Mouse (Mus musculus): Measurements from ENCODE around the gene Lrcol1. TPM values are rescaled to one million over a fixed set of nuclear protein-coding genes. Genes with fewer than 3 reads are reported as not detected.

The Lrcol1 gene
- total RNA-seq (2012; rRNA removed) (not detected in 2 replicates), polyA plus RNA-seq (2012; ENCODE audit: insufficient read depth in 1 of 2, insufficient read length in 2 of 2, low read depth in 1 of 2, low replicate concordance in 2 of 2, missing spikeins in 1 of 2) (not detected)

DNA sequence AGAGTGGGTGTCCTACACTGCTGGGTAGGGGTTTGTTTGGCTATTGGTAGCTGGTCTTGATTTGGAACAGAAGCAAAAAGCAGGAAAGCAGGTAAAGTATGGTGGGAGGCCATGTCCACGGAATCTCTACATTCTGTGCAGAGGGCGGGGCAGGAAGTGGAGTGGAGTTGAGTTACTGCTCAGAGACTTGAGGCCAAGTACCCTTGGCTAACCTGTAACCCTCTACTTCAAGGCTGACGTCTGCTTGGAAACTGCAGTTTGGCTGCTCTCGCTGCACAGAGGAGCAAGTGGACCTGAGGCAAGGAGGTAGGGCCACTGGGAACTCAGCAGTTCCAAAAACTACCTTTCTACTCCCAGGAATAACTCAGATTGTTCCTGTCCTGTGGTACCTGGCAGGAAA is at the start of gene Lrcol1:
Lrcol1 (plus strand) TSS at position 207 of the 400 bp plus-strand sequence.
- H3K79me2 ChIP-seq (ENCODE audit: control insufficient read depth, insufficient read depth, low read length, poor library complexity), result no peaks in the 10 kb centered on the region
- H3K27me3 ChIP-seq (ENCODE audit: control insufficient read depth in 1 of 2, insufficient read depth in 2 of 2, low read length in 2 of 2), result no peaks in the 10 kb centered on the region
- DNase-seq (ENCODE audit: low read depth, low spot score), result no peak
- no peak within 1 kb of the TSS for H3K27ac ChIP-seq (ENCODE audit: control insufficient read depth, low read depth, low read length)
- no peak within 1 kb of the TSS for H3K4me3 ChIP-seq (ENCODE audit: control insufficient read depth in 1 of 2, insufficient read depth in 1 of 2, low read depth in 2 of 2, low read length in 2 of 2)
- TF ChIP-seq CHD1 (IDR thresholded peaks at IDR 0.05; ENCODE audit: low read depth, low read length) (no peak), POLR2AphosphoS2 (IDR thresholded peaks at IDR 0.05; ENCODE audit: low read length) (no peak), TBP (IDR thresholded peaks at IDR 0.05; ENCODE audit: low read depth, low read length) (no peak)
- H3K36me3 ChIP-seq (ENCODE audit: control insufficient read depth in 1 of 2, insufficient read depth in 2 of 2, low read length in 2 of 2), result no peaks in the 10 kb centered on the region
- no peak within 1 kb of the TSS for H3K9ac ChIP-seq (ENCODE audit: control insufficient read depth, low read depth, low read length, poor library complexity, severe bottlenecking)
- no peaks in the 10 kb centered on the region for H3K4me1 ChIP-seq (ENCODE audit: control insufficient read depth in 1 of 2, insufficient read depth in 2 of 2, low read length in 2 of 2)
- no peaks in the 10 kb centered on the region for H3K9me3 ChIP-seq (replicated peaks; ENCODE audit: insufficient read depth, low read length)

DNA sequence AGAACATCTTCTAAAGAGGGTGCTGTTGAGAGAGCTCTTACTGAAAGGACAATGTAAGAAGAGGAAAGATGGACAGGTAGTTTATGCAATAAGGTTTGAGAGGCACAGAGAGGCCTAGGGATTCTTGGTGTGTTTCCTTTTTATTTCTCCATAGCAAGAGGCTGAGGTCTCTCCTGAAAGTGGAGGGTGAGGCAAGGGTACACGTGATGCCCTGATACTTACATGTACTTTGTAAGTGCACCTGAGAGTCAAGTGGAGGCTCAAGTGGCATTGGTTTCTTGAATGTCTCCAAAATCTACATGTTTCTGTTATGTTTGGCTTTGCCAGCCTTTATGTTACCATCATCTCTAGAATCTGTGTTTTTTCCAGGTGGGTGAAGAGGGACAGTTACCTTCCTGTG is 47.9 kb upstream of the Lrcol1 start:
- TF ChIP-seq NELFE (IDR thresholded peaks at IDR 0.05; ENCODE audit: low read depth, low read length), result no peak
- no peak for TF ChIP-seq MAFK (IDR thresholded peaks at IDR 0.05; ENCODE audit: borderline replicate concordance, low read depth, low read length)
- TF ChIP-seq UBTF (IDR thresholded peaks at IDR 0.05; ENCODE audit: borderline replicate concordance, insufficient read depth, low read depth, low read length), result no peak
- TF ChIP-seq ELF1 (IDR thresholded peaks at IDR 0.05; ENCODE audit: low read depth, low read length), result no peak
- TF ChIP-seq MAX (IDR thresholded peaks at IDR 0.05; ENCODE audit: low read length), result no peak
- no peak for TF ChIP-seq ETS1 (IDR thresholded peaks at IDR 0.05; ENCODE audit: low read depth, low read length)
- no peak for TF ChIP-seq TAL1 (IDR thresholded peaks at IDR 0.05; ENCODE audit: low read length)
- TF ChIP-seq GATA1 (IDR thresholded peaks at IDR 0.05; ENCODE audit: low read depth, low read length), result no peak
- no peak for TF ChIP-seq POLR2A (IDR thresholded peaks at IDR 0.05; ENCODE audit: control insufficient read depth in 1 of 2, insufficient read depth in 1 of 2, low read depth in 1 of 2, low read length in 2 of 2, poor library complexity in 1 of 2)
- TF ChIP-seq TBP (IDR thresholded peaks at IDR 0.05; ENCODE audit: low read depth, low read length), result no peak
- TF ChIP-seq SIN3A (IDR thresholded peaks at IDR 0.05; ENCODE audit: low read length), result no peak
- no peak for TF ChIP-seq USF2 (IDR thresholded peaks at IDR 0.05; ENCODE audit: borderline replicate concordance in 1 of 2, insufficient read depth in 1 of 2, low read depth in 1 of 2, low read length in 2 of 2)
- TF ChIP-seq BHLHE40 (IDR thresholded peaks at IDR 0.05; ENCODE audit: borderline replicate concordance, low read depth, low read length), result no peak
- TF ChIP-seq NRF1 (IDR thresholded peaks at IDR 0.05; ENCODE audit: insufficient read depth, low read depth, low read length, poor library complexity, severe bottlenecking), result no peak
- no peak for TF ChIP-seq E2F4 (IDR thresholded peaks at IDR 0.05; ENCODE audit: borderline replicate concordance, low read depth, low read length)
- no peak for TF ChIP-seq HCFC1 (IDR thresholded peaks at IDR 0.05; ENCODE audit: low read depth, low read length)
- no peak for TF ChIP-seq MYB (IDR thresholded peaks at IDR 0.05; ENCODE audit: low read depth, low read length)
- no peak for TF ChIP-seq ZKSCAN1 (IDR thresholded peaks at IDR 0.05; ENCODE audit: low read depth, low read length)
- no peaks in the 10 kb centered on the region for H3K4me1 ChIP-seq (ENCODE audit: control insufficient read depth in 1 of 2, insufficient read depth in 2 of 2, low read length in 2 of 2)
- no peak overlapping the region for H3K4me3 ChIP-seq (ENCODE audit: control insufficient read depth in 1 of 2, insufficient read depth in 1 of 2, low read depth in 2 of 2, low read length in 2 of 2)
- H3K9me3 ChIP-seq (replicated peaks; ENCODE audit: insufficient read depth, low read length), result no peaks in the 10 kb centered on the region
- no peak for DNase-seq (ENCODE audit: low read depth, low spot score)
- peaks cover 0 to 18% of the 10 kb centered on the region in 2 experiments; a peak in 2 of 4 replicates for H3K36me3 ChIP-seq (ENCODE audit: control insufficient read depth in 1 of 2, insufficient read depth in 2 of 2, low read length in 2 of 2)
- H3K27me3 ChIP-seq (ENCODE audit: control insufficient read depth in 1 of 2, insufficient read depth in 2 of 2, low read length in 2 of 2), result no peaks in the 10 kb centered on the region
- H3K9ac ChIP-seq (ENCODE audit: control insufficient read depth, low read depth, low read length, poor library complexity, severe bottlenecking), result no peak overlapping the region
- H3K27ac ChIP-seq (ENCODE audit: control insufficient read depth, low read depth, low read length), result no peak overlapping the region
- H3K79me2 ChIP-seq (ENCODE audit: control insufficient read depth, insufficient read depth, low read length, poor library complexity), result no peaks in the 10 kb centered on the region
